Mouse (Mus musculus) liver, postnatal 0 days (tissue): ENCODE results near the gene Marco.

Experiments used
- CTCF ChIP-seq: sonication (generic); IDR thresholded peaks from 2 replicates; pipeline ENCODE4 v1.5.1; 2016; ENCODE audit warnings: antibody characterized with exemption, low read depth
- EP300 ChIP-seq: IDR thresholded peaks from 2 replicates; pipeline ENCODE4 v1.6.1; 2016; ENCODE audit warnings: antibody characterized with exemption, low read depth, mild to moderate bottlenecking

- no peak for TF ChIP-seq CTCF
- no peak for TF ChIP-seq EP300
Measured at GRCm38 (mm10) chr1:120535919-120536318, 31.1 kb upstream of the Marco start.
